Mouse (Mus musculus): ENCODE results near the gene Mfsd7a. TPM values are rescaled to one million over a fixed set of nuclear protein-coding genes. Genes with fewer than 3 reads are reported as not detected.

The Mfsd7a gene
- polyA plus RNA-seq, 1 experiment, result 1.1 TPM

DNA sequence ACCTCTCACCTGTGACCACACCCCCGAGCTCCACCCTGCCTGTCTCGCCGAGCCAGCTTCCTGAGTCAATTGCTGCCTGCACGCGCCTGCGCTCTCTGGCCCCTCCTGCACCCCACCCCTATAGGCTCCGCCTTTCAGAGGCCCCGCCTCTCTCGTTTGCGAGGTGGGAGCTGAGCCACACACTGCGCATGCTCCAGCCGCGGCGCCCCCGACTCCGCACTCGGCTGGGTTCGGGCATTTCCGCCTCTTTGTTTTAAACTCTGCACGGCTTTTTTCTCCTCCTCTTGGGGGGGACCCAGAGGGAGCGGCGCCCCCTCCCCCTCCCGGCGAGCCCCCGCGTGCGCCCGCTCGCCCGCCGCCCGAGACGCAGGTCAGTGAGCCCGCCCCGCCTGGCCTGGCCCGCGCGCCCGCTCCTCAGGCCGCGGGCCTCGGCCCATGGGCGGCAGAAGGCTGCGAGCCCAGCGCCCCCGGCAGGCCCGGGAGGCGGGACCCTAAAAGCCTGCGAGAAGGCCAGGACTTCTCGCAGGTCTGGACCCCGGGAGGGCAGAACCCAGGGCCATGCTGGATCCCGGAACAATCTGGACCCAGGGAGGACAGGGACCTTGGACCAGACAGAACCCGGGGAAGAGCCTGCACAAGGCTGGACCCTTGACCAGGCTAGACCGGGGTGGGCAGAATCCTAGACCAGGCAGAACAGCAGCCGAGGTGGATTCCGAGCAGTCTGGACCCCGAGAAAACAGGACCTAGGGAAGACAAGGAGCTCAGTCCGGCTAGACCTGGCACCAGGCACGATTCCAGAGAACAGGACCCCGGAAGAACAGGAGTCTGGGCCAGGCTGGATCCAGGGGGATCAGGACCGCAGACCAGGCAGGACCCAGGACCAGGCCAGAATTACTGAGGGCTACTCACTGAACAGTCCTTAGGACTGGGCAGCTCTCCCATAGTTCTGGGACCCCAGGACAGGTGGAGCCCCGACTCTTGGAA is 12.7 kb upstream of the Mfsd7a start, which contains the start of gene Pcgf3:
TSS of gene Pcgf3 (plus strand) at position 151 of the 984 bp plus-strand sequence.
- TF ChIP-seq POLR2A (IDR thresholded peaks at IDR 0.05; ENCODE audit: extremely low read depth, insufficient read depth, low read length), result peak; percentile 52; the same call in 1 of the 2 replicates
- TF ChIP-seq CTCF (IDR thresholded peaks at IDR 0.05; ENCODE audit: extremely low read depth, insufficient read depth, low read length), result no peak
- Histone ChIP-seq H3K27ac (ENCODE audit: insufficient read depth, low read length) (no peak within 1 kb of the TSS), H3K4me3 (ENCODE audit: insufficient read depth, low read length) (peak within 1 kb of the TSS; percentile 65), H3K4me1 (ENCODE audit: control insufficient read depth, insufficient read depth, low read length) (peaks cover 6% of the 10 kb centered on the region)

- TF ChIP-seq POLR2A (IDR thresholded peaks at IDR 0.05; ENCODE audit: extremely low read depth, insufficient read depth, low read length), result no peak
- no peak for TF ChIP-seq CTCF (IDR thresholded peaks at IDR 0.05; ENCODE audit: extremely low read depth, insufficient read depth, low read length)
- Histone ChIP-seq H3K4me1 (ENCODE audit: control insufficient read depth, insufficient read depth, low read length) (peaks cover 6% of the 10 kb centered on the region), H3K4me3 (ENCODE audit: insufficient read depth, low read length) (peak overlapping the region; percentile 65), H3K27ac (ENCODE audit: insufficient read depth, low read length) (no peak overlapping the region)
Measured at GRCm38 (mm10) chr5:108460461-108460860, 11.8 kb upstream of the Mfsd7a start.

DNA sequence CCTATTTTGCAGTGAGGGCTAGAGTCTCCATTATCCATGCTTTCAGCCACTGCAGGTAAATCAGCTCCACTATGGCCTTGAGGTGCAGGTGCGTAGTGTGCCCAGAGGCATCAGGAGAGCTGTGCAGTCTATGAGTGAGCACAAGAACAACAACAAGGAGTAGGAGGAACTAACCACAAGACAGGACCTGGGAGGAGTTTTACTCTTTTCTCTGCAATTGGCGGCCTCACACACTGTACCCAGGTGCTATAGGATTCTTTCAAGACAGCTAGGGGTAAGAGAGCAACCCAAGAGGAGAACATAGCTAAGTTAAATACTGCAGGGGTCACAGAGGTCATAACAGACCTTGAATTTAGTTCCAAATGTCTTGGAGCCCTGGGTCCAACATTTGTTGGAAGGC is 10.0 kb upstream of the Mfsd7a start:
- Histone ChIP-seq H3K4me3 (ENCODE audit: insufficient read depth, low read length) (no peak overlapping the region), H3K4me1 (ENCODE audit: control insufficient read depth, insufficient read depth, low read length) (peaks cover 6% of the 10 kb centered on the region), H3K27ac (ENCODE audit: insufficient read depth, low read length) (no peak overlapping the region)
- TF ChIP-seq CTCF (IDR thresholded peaks at IDR 0.05; ENCODE audit: extremely low read depth, insufficient read depth, low read length), result no peak
- no peak for TF ChIP-seq POLR2A (IDR thresholded peaks at IDR 0.05; ENCODE audit: extremely low read depth, insufficient read depth, low read length)

- Histone ChIP-seq H3K27ac (ENCODE audit: insufficient read depth, low read length) (no peak overlapping the region), H3K4me3 (ENCODE audit: insufficient read depth, low read length) (no peak overlapping the region), H3K4me1 (ENCODE audit: control insufficient read depth, insufficient read depth, low read length) (no peaks in the 10 kb centered on the region)
- no peak for TF ChIP-seq POLR2A (IDR thresholded peaks at IDR 0.05; ENCODE audit: extremely low read depth, insufficient read depth, low read length)
- TF ChIP-seq CTCF (IDR thresholded peaks at IDR 0.05; ENCODE audit: extremely low read depth, insufficient read depth, low read length), result no peak
Measured at GRCm38 (mm10) chr5:108454094-108454493, 5.4 kb upstream of the Mfsd7a start.

DNA sequence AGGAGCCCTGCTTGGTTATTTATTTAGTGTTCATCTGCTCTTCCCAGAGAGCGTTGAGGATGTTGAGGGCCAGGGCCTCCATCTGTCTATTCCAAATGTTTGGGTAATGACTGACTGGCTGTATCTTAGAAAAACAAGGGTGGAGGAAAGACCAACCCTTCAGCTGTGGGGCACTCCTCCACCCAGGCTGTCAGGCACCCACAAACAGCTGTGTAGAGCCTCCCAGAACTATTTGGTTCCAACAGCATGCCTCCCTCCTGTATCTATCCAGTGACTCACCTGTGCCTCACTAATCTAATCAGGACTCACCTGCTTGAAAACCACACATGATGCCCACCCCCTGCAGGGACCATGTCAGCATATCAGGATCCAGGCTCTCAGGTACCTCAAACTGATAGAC is 3.7 kb upstream of the Mfsd7a start:
- Histone ChIP-seq H3K4me1 (ENCODE audit: control insufficient read depth, insufficient read depth, low read length) (no peaks in the 10 kb centered on the region), H3K27ac (ENCODE audit: insufficient read depth, low read length) (no peak overlapping the region), H3K4me3 (ENCODE audit: insufficient read depth, low read length) (no peak overlapping the region)
- TF ChIP-seq CTCF (IDR thresholded peaks at IDR 0.05; ENCODE audit: extremely low read depth, insufficient read depth, low read length) (no peak), POLR2A (IDR thresholded peaks at IDR 0.05; ENCODE audit: extremely low read depth, insufficient read depth, low read length) (no peak)

GRCm38 (mm10) chr5:108451611-108452010 is 2.9 kb upstream of the Mfsd7a start:
- no peak for TF ChIP-seq POLR2A (IDR thresholded peaks at IDR 0.05; ENCODE audit: extremely low read depth, insufficient read depth, low read length)
- TF ChIP-seq CTCF (IDR thresholded peaks at IDR 0.05; ENCODE audit: extremely low read depth, insufficient read depth, low read length), result no peak
- Histone ChIP-seq H3K4me3 (ENCODE audit: insufficient read depth, low read length) (no peak overlapping the region), H3K4me1 (ENCODE audit: control insufficient read depth, insufficient read depth, low read length) (no peaks in the 10 kb centered on the region), H3K27ac (ENCODE audit: insufficient read depth, low read length) (no peak overlapping the region)

DNA sequence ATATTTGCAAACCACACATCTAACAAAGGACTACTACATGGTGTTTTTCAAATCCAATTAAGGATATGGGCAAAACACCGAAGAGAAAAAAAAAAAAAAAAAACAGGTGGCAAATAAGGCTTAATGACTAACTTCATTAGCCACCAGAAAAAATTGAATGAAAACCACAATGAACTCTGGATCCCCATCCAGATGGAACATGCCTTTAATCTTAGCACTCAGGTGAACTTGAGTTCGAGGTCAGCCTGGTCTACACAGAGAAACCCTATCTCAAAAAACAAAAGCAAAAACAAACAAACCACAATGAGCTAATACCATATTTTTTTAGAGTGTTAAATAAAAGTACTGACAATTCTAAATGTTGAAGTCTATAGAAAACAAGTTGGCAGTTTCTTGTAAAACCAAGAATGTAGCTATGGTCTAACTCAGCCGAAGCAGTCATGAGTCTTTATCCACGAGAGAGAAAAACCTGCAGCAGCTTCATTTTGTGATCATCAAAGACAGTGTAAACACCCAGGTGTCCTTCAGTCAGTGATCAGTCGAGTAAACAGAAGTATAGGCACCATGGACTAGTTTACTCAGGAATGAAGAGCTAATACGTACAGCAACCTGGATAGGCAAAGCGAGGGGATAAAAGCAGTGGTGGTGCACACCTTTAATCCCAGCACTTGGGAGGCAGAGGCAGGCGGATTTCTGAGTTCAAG is 2.3 kb upstream of the Mfsd7a start:
- Histone ChIP-seq H3K4me3 (ENCODE audit: insufficient read depth, low read length) (no peak overlapping the region), H3K27ac (ENCODE audit: insufficient read depth, low read length) (no peak overlapping the region), H3K4me1 (ENCODE audit: control insufficient read depth, insufficient read depth, low read length) (no peaks in the 10 kb centered on the region)
- TF ChIP-seq POLR2A (IDR thresholded peaks at IDR 0.05; ENCODE audit: extremely low read depth, insufficient read depth, low read length), result no peak
- TF ChIP-seq CTCF (IDR thresholded peaks at IDR 0.05; ENCODE audit: extremely low read depth, insufficient read depth, low read length), result no peak

GRCm38 (mm10) chr5:108447857-108448256 is 834 bp downstream of the Mfsd7a start:
- no peak overlapping the region for H3K27ac ChIP-seq (ENCODE audit: insufficient read depth, low read length)
- no peak overlapping the region for H3K4me3 ChIP-seq (ENCODE audit: insufficient read depth, low read length)
- TF ChIP-seq POLR2A (IDR thresholded peaks at IDR 0.05; ENCODE audit: extremely low read depth, insufficient read depth, low read length), result no peak
- no peak for TF ChIP-seq CTCF (IDR thresholded peaks at IDR 0.05; ENCODE audit: extremely low read depth, insufficient read depth, low read length)
- no peaks in the 10 kb centered on the region for H3K4me1 ChIP-seq (ENCODE audit: control insufficient read depth, insufficient read depth, low read length)

DNA sequence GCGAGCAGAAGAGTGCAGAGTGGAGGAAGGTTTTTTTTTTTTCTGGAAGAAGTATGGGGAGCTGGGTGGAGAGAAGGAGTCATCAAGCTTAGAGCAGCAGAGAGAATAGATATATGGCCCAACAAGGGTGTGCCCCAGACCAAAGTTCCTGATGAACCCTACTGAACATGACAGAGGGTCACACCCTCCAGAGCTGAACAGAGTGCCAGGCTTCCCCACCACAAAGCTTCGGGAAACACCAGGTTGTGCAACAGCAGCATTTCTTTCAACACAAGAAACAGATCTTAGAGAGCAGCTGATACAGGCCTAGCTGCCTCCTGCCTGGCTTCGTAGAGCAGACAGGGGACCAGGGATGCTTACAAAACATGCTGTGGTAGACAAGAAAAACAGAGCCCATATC is 1.7 kb downstream of the Mfsd7a start:
- TF ChIP-seq CTCF (IDR thresholded peaks at IDR 0.05; ENCODE audit: extremely low read depth, insufficient read depth, low read length) (no peak), POLR2A (IDR thresholded peaks at IDR 0.05; ENCODE audit: extremely low read depth, insufficient read depth, low read length) (no peak)

More for the DNA sequence above, 1.7 kb downstream of the Mfsd7a start:
- no peak overlapping the region for H3K4me3 ChIP-seq (ENCODE audit: insufficient read depth, low read length)
- no peaks in the 10 kb centered on the region for H3K4me1 ChIP-seq (ENCODE audit: control insufficient read depth, insufficient read depth, low read length)
- no peak overlapping the region for H3K27ac ChIP-seq (ENCODE audit: insufficient read depth, low read length)
